Mouse (Mus musculus) lung, postnatal 0 days (tissue): Measurements from ENCODE around the gene Zfp704. TPM values are rescaled to one million over a fixed set of nuclear protein-coding genes. Genes with fewer than 3 reads are reported as not detected.

ENCODE experiments used
- ATAC-seq: fragments of 200-750 bp; cut with Nextera tagmentation; 2 replicates; pipeline ENCODE4 v1.8.0; 2017; ENCODE audit warnings: moderate library complexity
- DNase-seq: peaks from one replicate; pipeline ENCODE4 v3.0.0-alpha.2; 2016; ENCODE audit warnings: low spot score
- H3K27ac ChIP-seq: fragments of 300-500 bp; sonication (generic); 2 replicates; pipeline ENCODE4 v1.5.1; 2014; ENCODE audit warnings: antibody characterized with exemption, mild to moderate bottlenecking, low read length, mixed read lengths
- H3K27me3 ChIP-seq: fragments of 300-500 bp; sonication (generic); replicated peaks from 2 replicates; pipeline ENCODE4 v1.6.1; 2014; ENCODE audit warnings: low read length, mixed read lengths; ENCODE audit not compliant: insufficient read depth
- H3K36me3 ChIP-seq: fragments of 300-500 bp; sonication (generic); 2 replicates; pipeline ENCODE4 v1.6.1; 2014; ENCODE audit warnings: low read length, mixed read lengths; ENCODE audit not compliant: insufficient read depth
- H3K4me1 ChIP-seq: fragments of 300-500 bp; sonication (generic); 2 replicates; pipeline ENCODE4 v1.6.1; 2014; ENCODE audit warnings: antibody characterized with exemption, low read depth, low read length, mixed read lengths; ENCODE audit not compliant: insufficient read depth
- H3K4me2 ChIP-seq: fragments of 300-500 bp; sonication (generic); replicated peaks from 2 replicates; pipeline ENCODE4 v1.6.1; 2014; ENCODE audit warnings: low read depth, mild to moderate bottlenecking, low read length, moderate library complexity, mixed read lengths
- H3K4me3 ChIP-seq: fragments of 300-500 bp; sonication (generic); 2 replicates; pipeline ENCODE4 v1.5.1; 2014; ENCODE audit warnings: low read depth, low read length
- H3K9ac ChIP-seq: fragments of 300-500 bp; sonication (generic); replicated peaks from 2 replicates; pipeline ENCODE4 v1.6.1; 2014; ENCODE audit warnings: low read depth, mild to moderate bottlenecking
- H3K9me3 ChIP-seq: fragments of 300-500 bp; sonication (generic); 2 replicates; pipeline ENCODE4 v1.6.1; 2016; ENCODE audit warnings: low read length, mixed read lengths
- CTCF ChIP-seq: IDR thresholded peaks from 2 replicates; pipeline ENCODE4 v1.5.1; 2016; ENCODE audit warnings: antibody characterized with exemption, mild to moderate bottlenecking
- EP300 ChIP-seq: IDR thresholded peaks from 2 replicates; pipeline ENCODE4 v1.6.1; 2016; ENCODE audit warnings: antibody characterized with exemption, mild to moderate bottlenecking, control low read depth
- WGBS: fragments of 180-500 bp; shearing (Covaris S2); extraction: QIAGEN DNeasy Blood & Tissue Kit; methylation state at CpG from one replicate; pipeline ENCODE4 v1.1.7; 2014; 5-methylcytosine and 5-hydroxymethylcytosine counted together
- polyA plus RNA-seq: library from polyadenylated mRNA; unstranded; fragments of >200 nt; fragmentation: Nextera tagmentation; extraction: Ambion mirVana; gene quantifications from 2 replicates; pipeline ENCODE4 v1.2.1, GENCODE M21; 2015

The Zfp704 gene
- polyA plus RNA-seq, 1 experiment from 2014 or later, result 5.9 TPM

DNA sequence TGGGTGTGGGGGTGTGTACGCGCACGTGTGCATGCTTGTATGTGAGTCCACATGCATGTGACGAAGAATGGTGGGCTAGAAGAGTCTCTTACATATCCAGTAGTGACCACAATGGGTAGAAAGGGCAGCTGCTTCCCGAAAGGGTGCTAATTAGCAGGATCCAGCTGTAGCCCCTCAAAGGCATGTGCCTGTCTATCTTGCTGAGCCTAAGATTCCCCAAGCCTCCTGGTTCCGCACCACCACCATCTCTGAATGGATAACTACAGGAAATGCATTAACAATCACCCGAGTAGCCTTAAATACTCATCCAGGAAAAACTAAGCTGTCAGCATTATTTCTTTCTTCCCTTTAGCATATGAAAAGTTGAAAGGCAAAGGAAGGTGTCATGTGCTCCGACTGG, 41.9 kb downstream of the Zfp704 start:
- ATAC-seq, result no peak
- H3K4me1 ChIP-seq, result no peaks in the 10 kb centered on the region
- no peak overlapping the region for H3K9ac ChIP-seq
- TF ChIP-seq CTCF (no peak), EP300 (no peak)
- H3K9me3 ChIP-seq, result no peaks in the 10 kb centered on the region
- DNase-seq, result no peak
- no peak overlapping the region for H3K4me2 ChIP-seq
- no peak overlapping the region for H3K27ac ChIP-seq
- H3K36me3 ChIP-seq, result no peaks in the 10 kb centered on the region
- no peaks in the 10 kb centered on the region for H3K27me3 ChIP-seq
- WGBS, result 82% methylated on average over 8 of the region's 8 CpGs
- no peak overlapping the region for H3K4me3 ChIP-seq

DNA sequence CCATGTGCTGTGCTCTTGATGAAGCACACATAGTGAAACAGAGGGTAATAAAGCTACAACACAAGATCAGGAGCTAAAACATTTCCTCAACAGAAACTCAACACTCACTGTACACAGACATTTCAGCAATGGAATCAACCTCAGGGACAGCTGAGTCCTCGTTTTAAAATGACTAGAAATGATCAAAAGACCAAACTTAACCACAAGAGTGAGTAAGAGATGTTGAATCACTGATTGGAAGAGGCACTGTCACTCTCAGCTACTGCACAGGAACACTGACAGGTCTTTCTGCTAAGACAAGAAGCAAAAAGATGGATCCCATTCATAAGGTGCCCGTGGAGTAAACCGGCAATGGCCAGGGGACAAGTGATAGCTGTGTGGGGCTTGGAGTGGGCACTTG, 43.1 kb downstream of the Zfp704 start:
- ATAC-seq (no peak), DNase-seq (no peak)
- no peaks in the 10 kb centered on the region for H3K9me3 ChIP-seq
- WGBS, result 82% methylated on average over 3 of the region's 3 CpGs
- no peak overlapping the region for H3K9ac ChIP-seq
- H3K27ac ChIP-seq, result no peak overlapping the region
- no peaks in the 10 kb centered on the region for H3K27me3 ChIP-seq
- no peaks in the 10 kb centered on the region for H3K4me1 ChIP-seq
- TF ChIP-seq EP300, result no peak
- TF ChIP-seq CTCF, result no peak
- no peaks in the 10 kb centered on the region for H3K36me3 ChIP-seq
- no peak overlapping the region for H3K4me2 ChIP-seq
- no peak overlapping the region for H3K4me3 ChIP-seq

DNA sequence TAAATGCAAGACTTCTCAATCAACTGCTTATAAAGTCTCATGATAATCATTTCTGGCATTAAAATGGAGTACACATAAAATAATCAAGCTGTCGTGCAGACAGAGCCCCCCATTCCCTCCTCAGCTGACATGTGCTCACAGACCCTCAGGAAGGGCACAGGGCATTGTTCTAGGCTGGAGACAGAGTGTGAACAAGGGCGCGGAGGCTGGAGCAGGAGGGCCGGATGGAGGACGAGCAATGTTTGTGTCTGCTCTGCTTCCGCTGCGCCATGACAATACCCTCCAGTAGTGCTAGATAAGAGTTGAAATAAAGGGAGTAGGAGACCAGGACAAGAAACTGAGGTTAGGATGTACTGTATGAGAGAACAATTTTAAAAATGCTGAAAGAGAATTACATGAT, 46.3 kb downstream of the Zfp704 start:
- Histone ChIP-seq H3K4me2 (no peak overlapping the region), H3K27ac (no peak overlapping the region), H3K9ac (no peak overlapping the region), H3K36me3 (no peaks in the 10 kb centered on the region), H3K9me3 (no peaks in the 10 kb centered on the region), H3K4me1 (no peaks in the 10 kb centered on the region), H3K4me3 (no peak overlapping the region), H3K27me3 (no peaks in the 10 kb centered on the region)
- no peak for TF ChIP-seq CTCF
- TF ChIP-seq EP300, result peak; percentile 58; the same call in 1 of the 2 replicates
- WGBS, result 49% methylated on average over 7 of the region's 7 CpGs
- peak; percentile 45; the same call in 1 of the 2 replicates for ATAC-seq
- DNase-seq, result no peak

DNA sequence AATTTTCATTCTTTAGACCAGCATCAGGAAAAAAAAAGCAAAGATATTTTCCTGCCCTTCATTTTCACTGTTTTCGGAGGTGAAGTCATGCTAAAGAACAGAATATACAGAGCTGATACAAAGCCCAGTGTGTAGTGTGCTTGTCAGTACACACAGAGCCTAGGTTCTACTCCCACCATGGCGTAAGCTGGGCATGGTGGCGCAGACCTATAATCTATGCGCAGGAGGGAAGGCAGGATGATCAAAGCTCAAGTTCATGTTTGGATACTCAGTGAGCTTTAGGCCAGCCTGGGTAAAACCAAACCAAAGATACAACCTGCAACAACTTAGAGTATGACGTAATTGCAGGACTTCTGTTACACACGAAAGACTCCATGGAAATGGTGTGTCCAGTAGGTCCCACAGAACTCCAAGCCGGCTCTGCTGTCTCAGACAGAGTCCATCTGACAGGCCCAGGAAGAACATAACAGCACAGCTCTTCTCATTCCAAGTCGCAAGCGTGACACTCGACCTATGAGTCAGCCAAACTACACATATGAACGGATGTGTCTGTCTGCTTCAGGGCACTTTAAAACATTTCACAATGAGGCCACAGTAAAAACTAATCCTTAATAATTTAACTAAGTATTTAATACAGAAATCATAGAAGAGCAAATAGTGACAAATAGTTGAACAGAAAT, 47.1 kb downstream of the Zfp704 start:
- Histone ChIP-seq H3K27ac (no peak overlapping the region), H3K4me1 (no peaks in the 10 kb centered on the region), H3K27me3 (no peaks in the 10 kb centered on the region), H3K9me3 (no peaks in the 10 kb centered on the region), H3K4me2 (no peak overlapping the region), H3K9ac (no peak overlapping the region), H3K4me3 (no peak overlapping the region), H3K36me3 (no peaks in the 10 kb centered on the region)
- DNase-seq (peak; percentile 92), ATAC-seq (peak; percentile 93)
- 61% methylated on average over 11 of the region's 11 CpGs for WGBS
- TF ChIP-seq CTCF, result no peak
- TF ChIP-seq EP300, result no peak

DNA sequence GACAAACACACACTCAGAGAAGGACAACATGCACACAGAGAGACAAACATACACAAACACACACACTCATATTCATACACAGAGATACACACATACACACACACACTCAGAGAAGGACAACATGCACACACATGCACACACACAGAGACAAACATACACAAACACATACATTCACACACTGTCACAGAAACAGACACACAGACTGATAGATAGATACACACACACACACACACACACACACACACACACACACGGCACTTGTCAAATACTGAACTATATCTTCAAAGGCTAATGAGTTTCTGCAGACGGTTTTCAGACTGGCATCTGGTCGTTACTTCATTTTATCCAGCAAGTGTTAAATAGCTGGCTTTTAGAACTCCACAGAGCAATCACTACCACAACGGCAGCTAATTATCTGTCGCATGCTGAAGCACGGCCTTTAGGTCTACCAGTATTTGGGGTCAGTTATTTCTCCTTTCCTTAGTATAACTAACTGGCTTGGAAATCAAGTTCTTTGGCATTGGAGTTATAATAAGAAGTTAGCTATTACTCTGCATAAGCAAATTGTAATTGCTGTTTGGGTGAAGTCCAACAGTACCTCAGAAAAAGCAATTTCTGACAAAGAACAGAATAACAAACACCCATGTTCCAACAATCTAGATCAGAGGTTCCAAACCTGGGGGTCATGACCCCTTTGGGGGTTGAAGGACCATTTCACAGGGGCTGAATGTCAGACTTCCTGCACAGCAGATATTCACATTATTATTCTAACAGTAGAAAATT, 51.9 kb downstream of the Zfp704 start:
- Histone ChIP-seq H3K4me2 (no peak overlapping the region), H3K9me3 (no peaks in the 10 kb centered on the region), H3K27me3 (no peaks in the 10 kb centered on the region), H3K27ac (no peak overlapping the region), H3K4me1 (no peaks in the 10 kb centered on the region), H3K9ac (no peak overlapping the region), H3K4me3 (no peak overlapping the region), H3K36me3 (no peaks in the 10 kb centered on the region)
- no peak for TF ChIP-seq CTCF
- TF ChIP-seq EP300, result no peak
- whole genome bisulfite sequencing, result 73% methylated on average over 6 of the region's 6 CpGs
- ATAC-seq (no peak), DNase-seq (no peak)

DNA sequence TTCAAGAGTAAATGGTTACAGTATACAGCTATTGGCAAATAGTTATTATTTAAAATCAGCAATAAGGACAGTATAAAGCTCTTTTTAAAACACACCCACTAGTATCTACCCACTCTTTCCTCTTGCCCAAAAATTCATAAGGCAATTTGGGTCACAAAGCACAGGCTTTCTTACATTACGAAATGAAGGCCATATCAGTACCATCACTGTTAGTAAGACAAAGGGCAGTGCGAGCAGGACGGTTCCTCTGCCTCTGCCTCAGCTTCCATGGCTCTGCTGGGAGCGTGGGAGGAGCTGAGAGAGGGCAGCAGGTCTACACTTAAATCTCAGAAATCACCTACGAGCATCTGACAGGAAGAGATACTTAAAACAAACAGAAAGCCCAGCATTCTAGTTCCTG, 53.7 kb downstream of the Zfp704 start:
- H3K36me3 ChIP-seq, result no peaks in the 10 kb centered on the region
- 32% methylated on average over 5 of the region's 5 CpGs for WGBS

More for the DNA sequence above, 53.7 kb downstream of the Zfp704 start:
- Histone ChIP-seq H3K4me3 (no peak overlapping the region), H3K9ac (no peak overlapping the region), H3K4me2 (no peak overlapping the region), H3K27ac (no peak overlapping the region), H3K4me1 (no peaks in the 10 kb centered on the region), H3K9me3 (no peaks in the 10 kb centered on the region), H3K27me3 (no peaks in the 10 kb centered on the region)
- no peak for ATAC-seq
- no peak for TF ChIP-seq EP300
- TF ChIP-seq CTCF, result no peak
- DNase-seq, result no peak
